Mouse (Mus musculus): Measurements from ENCODE around the gene Smco3.

Gene Smco3

DNA sequence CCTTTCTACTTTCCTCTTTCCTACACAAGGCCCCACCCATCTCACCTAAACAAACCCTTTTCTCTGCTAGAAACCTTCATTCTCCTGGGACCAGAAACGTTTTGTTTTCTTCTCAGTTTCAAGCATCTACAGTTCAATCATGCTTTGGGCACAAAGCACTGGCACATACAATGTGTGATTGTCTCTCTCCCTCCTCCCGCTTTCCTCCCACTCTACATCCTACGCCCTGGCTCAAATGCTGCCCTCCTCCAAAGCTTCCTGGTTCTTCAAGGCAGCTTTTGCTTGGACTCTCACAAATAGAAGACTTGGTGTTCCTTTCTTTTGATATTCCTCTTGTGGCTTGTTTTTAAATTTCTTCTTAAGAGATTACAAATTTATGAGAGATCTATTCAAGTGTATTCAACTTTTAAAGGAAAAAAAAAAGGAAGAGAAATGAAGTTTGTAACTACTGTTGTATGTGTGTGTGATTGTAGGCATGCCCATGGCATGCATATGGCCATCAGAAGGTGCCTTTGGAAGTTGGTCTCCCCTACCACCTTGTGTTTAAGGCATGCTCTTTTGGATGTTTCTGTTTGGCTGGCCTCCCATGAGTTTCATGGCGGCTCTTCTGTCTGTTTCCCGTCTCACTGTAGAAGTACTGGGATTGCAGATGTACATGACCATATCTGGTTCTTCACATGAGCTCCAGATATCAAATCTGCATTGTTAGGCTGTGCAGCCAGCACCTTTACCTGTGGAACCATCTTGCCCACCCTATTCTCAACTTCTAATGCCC is 10.6 kb upstream of the Smco3 start:
- DNase-seq, result no peak

- DNase-seq, result no peak
These were observed 9.7 kb upstream of the Smco3 start for GRCm38 (mm10) chr6:136844903-136845302.

- no peak for DNase-seq
These were observed 2.1 kb upstream of the Smco3 start for GRCm38 (mm10) chr6:136837323-136837722.

- no peak for DNase-seq
These were observed 3.5 kb downstream of the Smco3 start for GRCm38 (mm10) chr6:136831712-136832111.

- DNase-seq, result no peak
These were observed 6.6 kb downstream of the Smco3 start for GRCm38 (mm10) chr6:136828681-136829080.

DNA sequence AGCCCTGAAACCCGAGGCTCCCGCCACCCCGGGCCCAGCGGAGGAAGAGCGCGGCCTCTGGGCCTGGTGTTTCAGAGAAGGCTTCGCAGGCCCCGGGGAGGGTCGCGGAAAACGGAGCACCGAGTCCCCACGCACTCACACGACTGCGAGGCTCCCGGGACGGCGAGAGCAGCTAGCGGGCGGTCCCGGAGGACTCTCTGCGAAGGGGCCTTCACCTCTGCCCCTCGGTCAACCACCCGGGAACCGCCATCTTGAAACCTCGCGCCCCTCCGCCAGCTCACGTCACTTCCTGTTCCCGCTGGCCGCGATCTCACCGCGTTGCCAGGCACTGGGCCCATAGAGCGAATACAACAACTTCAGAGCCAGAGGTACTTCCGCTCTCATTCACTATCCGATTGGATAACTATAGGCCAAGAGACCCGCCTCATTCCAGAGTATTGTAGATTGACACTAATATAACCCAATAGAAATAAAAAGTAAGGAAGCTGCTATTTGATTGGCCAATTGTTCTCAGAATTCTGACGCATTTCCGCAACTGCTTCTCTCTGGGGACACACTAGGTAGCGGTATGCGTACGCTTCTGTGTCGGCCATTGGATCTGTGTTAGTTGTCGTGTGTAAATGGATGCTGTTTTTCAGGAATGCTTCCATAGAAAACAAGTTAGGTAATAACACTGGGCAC is 7.2 kb downstream of the Smco3 start, which contains the start of gene Wbp11:
TSS of gene Wbp11 (minus strand) at position 353 of the 681 bp plus-strand sequence.
- peak; percentile 99 for DNase-seq

GRCm38 (mm10) chr6:136827516-136827880 is 7.8 kb downstream of the Smco3 start, which contains the start of gene BC049715:
TSS of gene BC049715 (plus strand) at chr6:136827626.
- DNase-seq, result peak; percentile 53

GRCm38 (mm10) chr6:136827116-136827515 is 8.1 kb downstream of the Smco3 start:
- no peak for DNase-seq

GRCm38 (mm10) chr6:136824987-136825386 is 10.3 kb downstream of the Smco3 start:
- no peak for DNase-seq

GRCm38 (mm10) chr6:136821086-136821485 is 14.2 kb downstream of the Smco3 start:
- DNase-seq, result no peak

DNA sequence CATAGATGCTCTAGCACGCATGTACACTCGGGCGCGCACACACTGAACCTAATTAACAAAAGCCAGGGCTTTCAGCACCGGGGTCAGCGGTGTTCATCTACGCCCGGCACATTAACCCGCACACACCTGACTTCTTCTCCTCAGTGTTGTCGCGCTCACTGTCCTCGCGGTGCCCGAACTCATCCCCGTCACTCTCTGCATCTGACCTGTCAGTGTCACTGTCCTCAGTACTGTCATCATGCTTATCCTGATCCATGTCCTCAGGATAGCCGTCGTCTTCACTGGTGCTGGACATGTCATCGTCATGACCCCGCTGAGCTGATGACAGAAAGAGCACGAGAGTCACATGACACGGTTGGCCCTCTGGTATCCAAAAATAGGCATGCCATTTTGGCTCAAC is 14.9 kb downstream of the Smco3 start:
- no peak for DNase-seq

GRCm38 (mm10) chr6:136817549-136817948 is 17.7 kb downstream of the Smco3 start:
- DNase-seq, result no peak

GRCm38 (mm10) chr6:136816826-136817225 is 18.4 kb downstream of the Smco3 start:
- no peak for DNase-seq

DNA sequence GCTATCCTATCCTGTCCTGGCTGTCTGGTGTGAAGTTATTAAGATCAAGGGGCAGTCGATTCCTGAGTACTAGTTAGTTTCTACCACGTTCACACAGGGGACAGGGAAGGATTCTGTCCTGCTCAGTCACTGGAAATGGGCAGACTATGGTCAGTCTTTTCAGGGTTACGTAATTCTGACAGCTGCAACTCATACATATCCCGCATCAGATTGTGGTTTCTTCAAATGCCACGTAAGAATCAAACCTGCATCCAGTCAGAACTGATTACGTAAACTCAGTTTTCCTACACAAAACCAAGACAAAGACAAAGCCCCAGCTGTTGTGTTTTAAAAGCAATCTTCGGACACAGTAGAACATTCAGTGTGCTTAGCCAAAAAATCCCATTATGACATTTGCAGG is 19.9 kb downstream of the Smco3 start:
- no peak for DNase-seq

DNA sequence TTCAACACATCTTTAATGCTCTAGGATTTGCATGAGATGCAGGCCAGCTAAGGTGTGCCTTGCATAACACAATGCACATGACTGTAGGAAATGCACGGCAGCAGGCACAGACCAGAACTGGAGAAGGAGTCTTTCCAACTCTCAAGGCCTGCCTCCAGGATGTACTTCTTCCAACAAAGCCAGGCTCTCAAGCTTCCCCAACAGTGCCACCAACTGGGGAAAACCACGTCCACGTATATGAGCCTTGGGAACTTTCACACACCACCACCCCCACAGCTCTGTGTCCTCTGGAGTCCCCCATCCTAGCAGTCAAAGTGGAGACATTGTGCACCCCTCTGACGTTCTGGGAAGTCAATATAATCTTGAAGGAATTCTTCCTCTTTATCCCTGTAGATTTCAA is 22.1 kb downstream of the Smco3 start:
- DNase-seq, result no peak

DNA sequence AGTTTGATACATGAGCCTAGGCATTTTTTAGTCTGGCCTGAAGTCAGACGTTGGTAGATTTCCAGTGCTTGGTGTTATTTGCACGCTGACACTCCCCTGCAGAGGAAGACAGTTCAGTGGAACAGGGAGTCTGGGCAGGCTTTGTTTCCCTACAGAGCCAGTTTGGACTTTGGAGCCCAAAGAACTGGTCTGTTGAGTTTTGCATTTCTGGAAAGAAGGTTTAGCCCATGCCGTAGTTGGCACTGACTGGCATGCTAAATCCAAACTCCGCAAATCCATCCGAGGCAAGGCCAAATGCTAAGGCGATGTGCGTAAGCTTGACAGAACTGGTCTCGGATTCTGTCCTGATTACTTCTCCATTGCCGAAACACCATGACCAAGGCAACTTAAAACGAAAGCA is 24.1 kb downstream of the Smco3 start:
- DNase-seq, result peak; percentile 80

DNA sequence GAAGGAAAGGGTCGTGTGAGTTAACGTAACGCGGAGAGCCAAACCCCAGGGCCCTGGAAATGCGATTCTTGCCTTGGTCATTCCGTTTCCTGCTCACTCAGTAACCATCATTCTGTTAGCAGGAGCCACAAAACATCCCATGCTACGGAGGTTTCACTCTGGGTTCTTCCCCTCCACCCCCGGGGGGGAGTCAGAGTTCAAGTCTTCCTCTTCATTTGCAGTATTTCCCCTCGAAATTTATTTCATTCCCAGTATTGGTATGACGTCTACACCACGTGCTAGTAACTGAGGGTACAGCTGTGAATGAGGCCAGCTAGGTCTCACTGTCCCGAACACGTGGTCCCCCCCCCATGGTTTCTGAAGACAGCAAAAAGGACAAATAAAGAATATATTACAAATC is 25.6 kb downstream of the Smco3 start:
- DNase-seq, result no peak

DNA sequence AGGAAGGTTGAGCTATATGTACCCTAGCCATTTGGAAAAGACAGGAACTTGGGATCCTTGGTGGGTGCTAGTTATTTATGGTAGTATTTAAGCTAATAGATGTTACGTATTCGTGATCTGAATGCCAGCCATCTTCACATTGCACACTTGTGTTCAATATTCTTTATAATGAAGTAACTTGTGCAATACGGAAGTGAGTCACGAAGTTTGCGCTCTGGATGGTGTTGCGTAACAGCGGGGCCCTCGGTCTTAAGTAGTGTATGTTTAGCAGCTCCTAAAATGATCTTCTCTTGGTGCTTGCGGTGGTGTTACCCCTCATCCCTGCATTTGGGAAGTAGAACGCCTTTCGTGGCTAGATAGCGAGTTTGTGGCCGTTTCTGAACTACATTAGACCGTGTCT is 26.2 kb downstream of the Smco3 start:
- DNase-seq, result peak; percentile 54

DNA sequence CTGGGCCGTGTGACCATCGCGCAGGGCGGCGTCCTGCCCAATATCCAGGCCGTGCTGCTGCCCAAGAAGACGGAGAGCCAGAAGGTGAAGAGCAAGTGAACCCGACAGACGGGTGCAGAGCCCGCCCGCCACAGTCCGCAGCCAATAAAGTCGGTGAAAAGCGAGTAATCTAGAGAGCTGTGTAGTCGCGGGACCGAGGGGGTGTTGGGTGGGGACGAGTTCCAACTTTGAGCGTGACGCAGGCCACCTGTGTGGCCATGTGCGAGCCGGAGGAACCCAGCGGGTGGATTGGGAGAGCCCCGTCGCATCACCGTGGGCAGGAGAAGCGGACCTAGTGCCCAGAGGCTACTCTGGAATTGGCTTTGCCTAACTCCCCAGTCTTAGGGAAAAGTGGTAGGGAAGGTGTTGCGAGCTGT is 26.6 kb downstream of the Smco3 start:
- peak; percentile 57 for DNase-seq

DNA sequence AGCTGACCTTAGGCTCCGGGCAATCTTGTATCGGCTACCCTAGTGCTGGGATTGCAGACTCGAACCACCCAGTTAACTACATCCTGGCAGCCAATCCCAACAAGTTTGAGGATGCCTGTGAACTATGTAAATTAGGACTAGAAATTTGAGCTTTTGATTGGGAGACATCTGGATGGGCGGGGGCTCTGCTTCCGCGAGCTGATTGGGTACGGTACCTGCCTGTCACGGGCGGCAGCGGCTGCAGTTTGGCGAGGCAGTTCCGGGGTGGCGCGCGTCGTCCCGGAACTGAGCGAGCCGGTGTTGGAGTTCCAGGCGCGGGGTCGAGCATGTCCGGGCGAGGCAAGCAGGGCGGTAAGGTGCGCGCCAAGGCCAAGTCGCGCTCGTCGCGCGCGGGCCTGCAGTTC is 27.2 kb downstream of the Smco3 start, which contains the start of gene H2afj:
TSS of gene H2afj (plus strand) at position 231 of the 404 bp plus-strand sequence.
- peak; percentile 99 for DNase-seq

GRCm38 (mm10) chr6:136807395-136808013 is 27.7 kb downstream of the Smco3 start:
- no peak for DNase-seq

- no peak for DNase-seq
These were observed 28.4 kb downstream of the Smco3 start for GRCm38 (mm10) chr6:136806819-136807218.

GRCm38 (mm10) chr6:136805409-136805775 is 29.9 kb downstream of the Smco3 start:
- no peak for DNase-seq
